Mouse (Mus musculus) intestine, embryonic 14.5 days (tissue): ENCODE data around the gene Rock2. TPM values are rescaled to one million over a fixed set of nuclear protein-coding genes. Genes with fewer than 3 reads are reported as not detected.

ENCODE experiments used
- ATAC-seq: fragments of 200-750 bp; cut with Nextera tagmentation; replicated peaks from 2 replicates; pipeline ENCODE4 v1.8.0; 2017; ENCODE audit warnings: low read depth, moderate number of reproducible peaks, moderate TSS enrichment, moderate library complexity; ENCODE audit not compliant: low FRiP score, low TSS enrichment
- DNase-seq: peaks from one replicate; pipeline ENCODE4 v3.0.0-alpha.2; 2018; ENCODE audit warnings: low spot score
- H3K27ac ChIP-seq: fragments of 300-500 bp; sonication (generic); 2 replicates; pipeline ENCODE4 v1.5.1; 2014; ENCODE audit warnings: low read depth, mild to moderate bottlenecking, control low read depth
- H3K27me3 ChIP-seq: fragments of 300-500 bp; sonication (generic); replicated peaks from 2 replicates; pipeline ENCODE4 v1.6.1; 2014; ENCODE audit warnings: low read length, control low read depth; ENCODE audit not compliant: control insufficient read depth, insufficient read depth
- H3K36me3 ChIP-seq: fragments of 300-500 bp; sonication (generic); 2 replicates; pipeline ENCODE4 v1.6.1; 2014; ENCODE audit warnings: low read length, control low read depth; ENCODE audit not compliant: control insufficient read depth, insufficient read depth
- H3K4me1 ChIP-seq: fragments of 300-500 bp; sonication (generic); replicated peaks from 2 replicates; pipeline ENCODE4 v1.6.1; 2014; ENCODE audit warnings: low read length, control low read depth, mixed read lengths; ENCODE audit not compliant: control insufficient read depth, insufficient read depth
- H3K4me2 ChIP-seq: fragments of 300-500 bp; sonication (generic); 2 replicates; pipeline ENCODE4 v1.6.1; 2014; ENCODE audit warnings: low read length
- H3K4me3 ChIP-seq: fragments of 300-500 bp; sonication (generic); 2 replicates; pipeline ENCODE4 v1.5.1; 2014; ENCODE audit warnings: low read depth, low read length, control low read depth, mixed read lengths
- H3K9ac ChIP-seq: fragments of 300-500 bp; sonication (generic); 2 replicates; pipeline ENCODE4 v1.6.1; 2014; ENCODE audit warnings: mild to moderate bottlenecking, low read length
- H3K9me3 ChIP-seq: fragments of 300-500 bp; sonication (generic); 2 replicates; pipeline ENCODE4 v1.6.1; 2016; ENCODE audit warnings: low read length, control low read depth; ENCODE audit not compliant: control insufficient read depth
- WGBS: fragments of 180-500 bp; shearing (Covaris S2); extraction: QIAGEN DNeasy Blood & Tissue Kit; methylation state at CpG from one replicate; pipeline ENCODE4 v1.1.7; 2014; 5-methylcytosine and 5-hydroxymethylcytosine counted together
- polyA plus RNA-seq: library from polyadenylated mRNA; unstranded; fragments of >200 nt; fragmentation: Nextera tagmentation; extraction: Ambion mirVana; gene quantifications from 2 replicates; pipeline ENCODE4 v1.2.1, GENCODE M21; 2014

Gene Rock2
- polyA plus RNA-seq, 1 experiment from 2014 or later = 20.7 TPM

- Histone ChIP-seq H3K27ac (no peak overlapping the region), H3K4me1 (peaks cover 32% of the 10 kb centered on the region), H3K27me3 (no peaks in the 10 kb centered on the region), H3K4me3 (no peak overlapping the region), H3K36me3 (no peaks in the 10 kb centered on the region), H3K9ac (no peak overlapping the region), H3K9me3 (no peaks in the 10 kb centered on the region), H3K4me2 (no peak overlapping the region)
- ATAC-seq (no peak), DNase-seq (no peak)
- WGBS = 75% methylated on average over 6 of the region's 6 CpGs
Observed at GRCm38 (mm10) chr12:16868618-16869017, 26.1 kb upstream of the Rock2 start.

DNA sequence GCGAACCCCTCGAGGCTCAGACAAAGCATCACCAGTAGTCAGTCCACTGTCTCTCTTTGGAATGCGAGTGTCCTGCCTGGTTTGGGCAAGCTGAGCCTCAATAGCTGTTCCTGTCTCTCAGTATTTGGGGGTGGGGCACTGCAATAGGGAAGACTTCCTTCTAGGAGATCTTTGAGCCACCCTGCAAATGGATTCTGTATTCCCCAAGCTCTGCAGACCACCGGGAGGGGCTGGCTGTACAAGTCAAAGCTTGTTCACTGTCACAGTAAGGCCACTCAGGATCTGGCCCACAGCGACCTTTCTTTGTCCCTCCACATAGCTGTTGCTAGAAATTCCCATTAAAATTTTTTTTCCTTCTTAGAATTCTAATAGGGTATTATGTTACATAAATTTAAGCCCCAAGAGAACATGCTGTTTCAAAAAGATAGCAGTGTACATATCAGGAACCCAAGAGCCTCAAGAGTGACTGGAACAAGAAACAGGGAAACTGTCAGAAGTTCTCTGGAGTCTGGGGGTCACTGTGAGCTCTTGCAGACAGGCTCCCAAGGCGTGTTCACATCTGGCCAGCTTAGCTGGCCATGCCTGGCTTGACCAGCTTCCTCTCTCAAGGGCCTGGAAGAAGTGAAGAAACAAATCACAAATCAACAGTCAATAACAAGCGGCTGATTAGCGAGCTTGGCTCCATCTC is 25.5 kb upstream of the Rock2 start:
- Histone ChIP-seq H3K36me3 (no peaks in the 10 kb centered on the region), H3K4me1 (peaks cover 32% of the 10 kb centered on the region), H3K27ac (peak overlapping the region; percentile 87; the same call in 1 of the 2 replicates), H3K9ac (no peak overlapping the region), H3K4me3 (no peak overlapping the region), H3K4me2 (no peak overlapping the region), H3K27me3 (no peaks in the 10 kb centered on the region), H3K9me3 (no peaks in the 10 kb centered on the region)
- DNase-seq (no peak), ATAC-seq (no peak)
- WGBS = 52% methylated on average over 8 of the region's 8 CpGs

GRCm38 (mm10) chr12:16869870-16870404 is 24.8 kb upstream of the Rock2 start:
- DNase-seq = no peak
- Histone ChIP-seq H3K9ac (no peak overlapping the region), H3K4me1 (peaks cover 34% of the 10 kb centered on the region), H3K27ac (peak overlapping the region; percentile 87), H3K27me3 (no peaks in the 10 kb centered on the region), H3K9me3 (no peaks in the 10 kb centered on the region), H3K4me2 (no peak overlapping the region), H3K4me3 (no peak overlapping the region), H3K36me3 (no peaks in the 10 kb centered on the region)
- 35% methylated on average over 9 of the region's 9 CpGs for WGBS
- peak; percentile 15 for ATAC-seq

GRCm38 (mm10) chr12:16870405-16871068 is 24.2 kb upstream of the Rock2 start:
- no peaks in the 10 kb centered on the region for H3K36me3 ChIP-seq
- peaks cover 37% of the 10 kb centered on the region for H3K4me1 ChIP-seq
- H3K4me2 ChIP-seq = peak overlapping the region; percentile 28
- 22% methylated on average over 8 of the region's 8 CpGs for WGBS
- H3K27me3 ChIP-seq = no peaks in the 10 kb centered on the region
- no peaks in the 10 kb centered on the region for H3K9me3 ChIP-seq
- H3K27ac ChIP-seq = peak overlapping the region; percentile 87
- ATAC-seq (peak; percentile 65), DNase-seq (peak; percentile 71)
- no peak overlapping the region for H3K9ac ChIP-seq
- no peak overlapping the region for H3K4me3 ChIP-seq

DNA sequence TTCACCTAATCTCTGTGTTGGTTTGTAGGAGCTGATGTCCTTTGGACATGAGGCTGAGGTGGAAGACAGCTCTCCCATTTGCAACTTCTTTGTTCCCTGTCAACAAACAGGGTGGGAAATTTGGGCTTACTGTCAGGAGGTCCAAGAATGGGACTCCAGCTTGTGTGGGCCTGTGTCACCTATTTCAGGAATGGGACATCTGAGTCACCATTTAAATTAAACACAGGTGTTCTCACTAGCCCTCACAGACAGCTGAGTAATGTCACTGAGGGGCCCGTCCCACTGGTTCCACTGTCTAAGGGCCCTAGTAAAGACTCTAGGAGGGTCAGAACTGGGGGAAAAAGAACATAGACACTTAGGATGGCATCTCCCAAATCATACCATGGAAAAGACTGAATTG is 22.7 kb upstream of the Rock2 start:
- Histone ChIP-seq H3K9ac (no peak overlapping the region), H3K4me3 (no peak overlapping the region), H3K27ac (no peak overlapping the region), H3K36me3 (no peaks in the 10 kb centered on the region), H3K9me3 (no peaks in the 10 kb centered on the region), H3K27me3 (no peaks in the 10 kb centered on the region), H3K4me2 (no peak overlapping the region), H3K4me1 (peaks cover 35% of the 10 kb centered on the region)
- 85% methylated on average over 1 of the region's 1 CpGs for WGBS
- ATAC-seq = no peak
- no peak for DNase-seq

DNA sequence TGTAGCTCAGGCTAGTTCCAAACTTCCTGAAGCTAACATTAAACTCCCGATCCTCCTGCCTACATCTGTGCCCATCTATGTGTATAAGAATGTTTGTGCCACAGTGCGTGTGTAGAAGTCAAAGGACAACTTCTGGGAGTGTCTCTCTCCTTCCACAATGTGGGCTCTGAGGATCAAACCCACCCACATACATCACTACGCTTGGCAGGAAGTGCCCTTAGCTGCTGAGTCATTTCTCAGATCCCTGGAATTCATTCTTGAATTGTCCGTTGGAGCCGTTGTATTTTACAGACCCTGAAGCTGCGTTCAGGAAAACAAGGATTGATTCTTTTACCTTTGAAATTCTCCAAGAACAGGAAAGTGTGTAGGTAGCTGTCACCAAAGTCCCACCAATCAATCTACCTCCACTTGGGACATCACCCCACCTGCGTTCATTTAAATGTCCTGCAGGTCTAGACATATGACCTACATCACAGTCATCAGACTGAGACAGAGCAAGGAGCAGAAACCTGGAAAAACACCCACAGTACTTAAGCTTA is 21.7 kb upstream of the Rock2 start:
- H3K9me3 ChIP-seq = no peaks in the 10 kb centered on the region
- no peaks in the 10 kb centered on the region for H3K36me3 ChIP-seq
- no peaks in the 10 kb centered on the region for H3K27me3 ChIP-seq
- H3K4me2 ChIP-seq = no peak overlapping the region
- peaks cover 35% of the 10 kb centered on the region for H3K4me1 ChIP-seq
- DNase-seq (no peak), ATAC-seq (no peak)
- 51% methylated on average over 7 of the region's 7 CpGs for WGBS
- no peak overlapping the region for H3K4me3 ChIP-seq
- no peak overlapping the region for H3K9ac ChIP-seq
- H3K27ac ChIP-seq = no peak overlapping the region

DNA sequence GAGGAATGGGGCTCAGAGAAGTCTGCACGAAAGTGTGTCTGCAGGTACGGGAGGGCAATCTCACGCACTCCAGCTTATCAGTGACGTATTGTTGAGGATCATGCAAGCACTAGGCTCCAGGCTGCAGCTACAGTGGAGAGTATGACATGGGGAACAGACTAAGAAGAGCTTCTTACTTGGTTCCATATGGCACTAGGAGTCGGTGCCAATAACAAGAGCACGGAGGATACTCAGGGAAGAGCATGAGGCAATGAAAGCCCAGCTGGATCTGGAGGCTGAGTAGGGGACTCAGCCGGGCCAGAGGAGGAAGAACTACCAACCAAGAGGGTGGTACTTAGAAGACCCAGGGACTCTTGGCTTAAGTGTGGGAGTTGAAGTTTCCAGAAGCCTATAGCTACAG is 21.1 kb upstream of the Rock2 start:
- 73% methylated on average over 7 of the region's 7 CpGs for WGBS
- Histone ChIP-seq H3K27me3 (no peaks in the 10 kb centered on the region), H3K27ac (no peak overlapping the region), H3K4me1 (peaks cover 34% of the 10 kb centered on the region), H3K9ac (no peak overlapping the region), H3K4me3 (no peak overlapping the region), H3K9me3 (no peaks in the 10 kb centered on the region), H3K36me3 (no peaks in the 10 kb centered on the region), H3K4me2 (no peak overlapping the region)
- no peak for ATAC-seq
- DNase-seq = no peak

- H3K27me3 ChIP-seq = no peaks in the 10 kb centered on the region
- H3K4me1 ChIP-seq = peaks cover 28% of the 10 kb centered on the region
- ATAC-seq = no peak
- no peak overlapping the region for H3K4me2 ChIP-seq
- WGBS = 78% methylated on average over 2 of the region's 2 CpGs
- no peak overlapping the region for H3K27ac ChIP-seq
- no peak overlapping the region for H3K9ac ChIP-seq
- no peak for DNase-seq
- no peaks in the 10 kb centered on the region for H3K9me3 ChIP-seq
- H3K36me3 ChIP-seq = no peaks in the 10 kb centered on the region
- no peak overlapping the region for H3K4me3 ChIP-seq
Observed at GRCm38 (mm10) chr12:16874086-16874485, 20.6 kb upstream of the Rock2 start.
